Mouse (Mus musculus): ENCODE measurements around the gene BC024978. TPM values are rescaled to one million over a fixed set of nuclear protein-coding genes. Genes with fewer than 3 reads are reported as not detected.

Gene BC024978
- polyA plus RNA-seq, 1 experiment: 2.3 TPM

GRCm38 (mm10) chr7:27174496-27174895 lies 21.1 kb upstream of the BC024978 start:
- no peaks in the 10 kb centered on the region for H3K9me3 ChIP-seq
- H3K36me3 ChIP-seq (replicated peaks; ENCODE audit: low read length): peaks cover 66% of the 10 kb centered on the region
- H3K4me1 ChIP-seq: peaks cover 69% of the 10 kb centered on the region
- H3K27me3 ChIP-seq (replicated peaks): no peaks in the 10 kb centered on the region
- H3K4me3 ChIP-seq (replicated peaks): no peak overlapping the region
- TF ChIP-seq GATA1 (IDR thresholded peaks at IDR 0.05; ENCODE audit: borderline replicate concordance, low read length) (no peak), FLI1 (IDR thresholded peaks at IDR 0.05; ENCODE audit: low read length) (no peak)

GRCm38 (mm10) chr7:27174896-27175295 lies 20.7 kb upstream of the BC024978 start:
- Histone ChIP-seq H3K4me1 (peaks cover 73% of the 10 kb centered on the region), H3K27me3 (replicated peaks) (no peaks in the 10 kb centered on the region), H3K9me3 (no peaks in the 10 kb centered on the region), H3K36me3 (replicated peaks; ENCODE audit: low read length) (peaks cover 62% of the 10 kb centered on the region), H3K4me3 (replicated peaks) (no peak overlapping the region)
- no peak for TF ChIP-seq GATA1 (IDR thresholded peaks at IDR 0.05; ENCODE audit: borderline replicate concordance, low read length)
- no peak for TF ChIP-seq FLI1 (IDR thresholded peaks at IDR 0.05; ENCODE audit: low read length)

GRCm38 (mm10) chr7:27177942-27178323 lies 17.6 kb upstream of the BC024978 start:
- H3K4me1 ChIP-seq: peaks cover 66% of the 10 kb centered on the region
- TF ChIP-seq FLI1 (IDR thresholded peaks at IDR 0.05; ENCODE audit: low read length) (no peak), GATA1 (IDR thresholded peaks at IDR 0.05; ENCODE audit: borderline replicate concordance, low read length) (no peak)

GRCm38 (mm10) chr7:27178324-27179216 lies 17.0 kb upstream of the BC024978 start, which contains the start of gene Rab4b:
Gene Rab4b, minus strand, starts transcription at chr7:27178896.
- H3K4me3 ChIP-seq (replicated peaks): peak within 1 kb of the TSS; percentile 96
- H3K36me3 ChIP-seq (replicated peaks; ENCODE audit: low read length): peaks cover 32% of the 10 kb centered on the region
- H3K4me1 ChIP-seq: peaks cover 64% of the 10 kb centered on the region
- H3K9me3 ChIP-seq: no peaks in the 10 kb centered on the region
- TF ChIP-seq FLI1 (IDR thresholded peaks at IDR 0.05; ENCODE audit: low read length) (peak; percentile 20; the same call in 1 of the 2 replicates), GATA1 (IDR thresholded peaks at IDR 0.05; ENCODE audit: borderline replicate concordance, low read length) (no peak)
- no peaks in the 10 kb centered on the region for H3K27me3 ChIP-seq (replicated peaks)

More at GRCm38 (mm10) chr7:27177942-27178323, 17.6 kb upstream of the BC024978 start:
- Histone ChIP-seq H3K9me3 (no peaks in the 10 kb centered on the region), H3K4me3 (replicated peaks) (peak overlapping the region; percentile 96), H3K27me3 (replicated peaks) (no peaks in the 10 kb centered on the region), H3K36me3 (replicated peaks; ENCODE audit: low read length) (peaks cover 32% of the 10 kb centered on the region)

- Histone ChIP-seq H3K4me1 (peaks cover 57% of the 10 kb centered on the region), H3K36me3 (replicated peaks; ENCODE audit: low read length) (peaks cover 28% of the 10 kb centered on the region), H3K9me3 (no peaks in the 10 kb centered on the region), H3K27me3 (replicated peaks) (no peaks in the 10 kb centered on the region), H3K4me3 (replicated peaks) (peak overlapping the region; percentile 96)
- TF ChIP-seq GATA1 (IDR thresholded peaks at IDR 0.05; ENCODE audit: borderline replicate concordance, low read length) (no peak), FLI1 (IDR thresholded peaks at IDR 0.05; ENCODE audit: low read length) (no peak)
Observed at GRCm38 (mm10) chr7:27179217-27179918, 16.2 kb upstream of the BC024978 start.

GRCm38 (mm10) chr7:27180036-27180435 lies 15.5 kb upstream of the BC024978 start:
- Histone ChIP-seq H3K36me3 (replicated peaks; ENCODE audit: low read length) (peaks cover 28% of the 10 kb centered on the region), H3K4me3 (replicated peaks) (no peak overlapping the region), H3K4me1 (peaks cover 51% of the 10 kb centered on the region), H3K27me3 (replicated peaks) (no peaks in the 10 kb centered on the region), H3K9me3 (no peaks in the 10 kb centered on the region)
- no peak for TF ChIP-seq FLI1 (IDR thresholded peaks at IDR 0.05; ENCODE audit: low read length)
- no peak for TF ChIP-seq GATA1 (IDR thresholded peaks at IDR 0.05; ENCODE audit: borderline replicate concordance, low read length)

- Histone ChIP-seq H3K4me1 (peaks cover 48% of the 10 kb centered on the region), H3K27me3 (replicated peaks) (no peaks in the 10 kb centered on the region), H3K9me3 (no peaks in the 10 kb centered on the region), H3K36me3 (replicated peaks; ENCODE audit: low read length) (peaks cover 28% of the 10 kb centered on the region), H3K4me3 (replicated peaks) (no peak within 1 kb of the TSS)
- TF ChIP-seq FLI1 (IDR thresholded peaks at IDR 0.05; ENCODE audit: low read length) (no peak), GATA1 (IDR thresholded peaks at IDR 0.05; ENCODE audit: borderline replicate concordance, low read length) (no peak)
Observed at GRCm38 (mm10) chr7:27180837-27181695, 14.5 kb upstream of the BC024978 start, which contains the start of the genes Gm21983 and Mia. Gene Gm21983, minus strand, starts transcription at chr7:27181086. Gene Mia, minus strand, starts transcription at chr7:27181157.

GRCm38 (mm10) chr7:27182498-27182897 lies 13.1 kb upstream of the BC024978 start:
- TF ChIP-seq GATA1 (IDR thresholded peaks at IDR 0.05; ENCODE audit: borderline replicate concordance, low read length) (no peak), FLI1 (IDR thresholded peaks at IDR 0.05; ENCODE audit: low read length) (no peak)
- H3K9me3 ChIP-seq: no peaks in the 10 kb centered on the region
- peaks cover 38% of the 10 kb centered on the region for H3K4me1 ChIP-seq
- H3K27me3 ChIP-seq (replicated peaks): no peaks in the 10 kb centered on the region
- H3K4me3 ChIP-seq (replicated peaks): no peak overlapping the region
- H3K36me3 ChIP-seq (replicated peaks; ENCODE audit: low read length): peaks cover 42% of the 10 kb centered on the region

- TF ChIP-seq GATA1 (IDR thresholded peaks at IDR 0.05; ENCODE audit: borderline replicate concordance, low read length): no peak
- no peak for TF ChIP-seq FLI1 (IDR thresholded peaks at IDR 0.05; ENCODE audit: low read length)
- H3K27me3 ChIP-seq (replicated peaks): no peaks in the 10 kb centered on the region
- peaks cover 67% of the 10 kb centered on the region for H3K36me3 ChIP-seq (replicated peaks; ENCODE audit: low read length)
- H3K4me3 ChIP-seq (replicated peaks): no peak overlapping the region
- H3K9me3 ChIP-seq: no peaks in the 10 kb centered on the region
- peaks cover 24% of the 10 kb centered on the region for H3K4me1 ChIP-seq
Observed at GRCm38 (mm10) chr7:27184964-27185363, 10.6 kb upstream of the BC024978 start.
